Mouse (Mus musculus): ENCODE measurements around the gene Enthd1. TPM values are rescaled to one million over a fixed set of nuclear protein-coding genes. Genes with fewer than 3 reads are reported as not detected.

Enthd1 gene
- total RNA-seq (2014; fragmentation: Nextera tagmentation) (not detected in 2 replicates), total RNA-seq (2017) (0.12 and 0.16 TPM in 2 replicates), polyA plus RNA-seq (2012) (not detected in 2 replicates)

DNA sequence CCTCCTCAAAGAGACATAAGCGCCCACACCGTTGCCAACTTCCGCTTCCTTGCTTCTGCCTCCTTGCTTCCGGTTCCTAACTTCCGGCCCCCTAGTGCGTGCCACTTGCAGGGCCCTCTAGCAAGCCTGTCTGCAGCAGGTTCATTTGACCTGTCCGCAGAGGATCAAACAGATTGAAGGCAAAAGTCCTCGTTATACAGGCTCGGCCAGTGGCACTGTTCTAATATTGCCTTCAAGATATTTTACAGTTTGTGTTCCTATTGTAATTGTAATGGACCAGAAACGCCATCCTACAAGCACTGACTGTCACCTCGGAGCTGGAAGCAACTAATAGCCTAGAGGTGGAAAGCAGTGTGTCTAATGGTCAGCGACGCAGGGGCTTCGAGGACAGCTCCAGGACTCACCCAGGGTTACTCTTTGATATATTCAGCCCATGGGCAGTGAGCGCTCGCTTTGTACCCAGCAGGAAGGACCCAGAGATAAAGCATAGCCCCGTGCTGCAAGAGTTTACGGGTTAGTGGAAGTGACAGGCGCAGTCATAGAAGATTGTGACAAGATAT is at the start of gene Enthd1:
Gene Enthd1 (minus strand): TSS at position 51 of the 560 bp plus-strand sequence.
- Histone ChIP-seq H3K27me3 (ENCODE audit: insufficient read depth, low read length) (peaks cover 14% of the 10 kb centered on the region), H3K4me3 (ENCODE audit: low read depth, low read length) (no peak within 1 kb of the TSS), H3K9me3 (replicated peaks) (no peaks in the 10 kb centered on the region), H3K36me3 (replicated peaks) (no peaks in the 10 kb centered on the region), H3K4me1 (ENCODE audit: insufficient read depth, low read depth, low read length) (no peaks in the 10 kb centered on the region)
- no peak for TF ChIP-seq CTCF (IDR thresholded peaks at IDR 0.05; ENCODE audit: low read depth, low read length)
- no peak for TF ChIP-seq GATA1 (IDR thresholded peaks at IDR 0.05; ENCODE audit: borderline replicate concordance, low read length)
- TF ChIP-seq GATA2 (IDR thresholded peaks at IDR 0.05; ENCODE audit: borderline replicate concordance, low read depth, low read length) = no peak
- TF ChIP-seq POLR2AphosphoS5 (IDR thresholded peaks at IDR 0.05; ENCODE audit: insufficient replicate concordance, low read depth, low read length) = no peak
- no peak for DNase-seq (ENCODE audit: low spot score)
- no peak for ATAC-seq (ENCODE audit: extremely low read depth, insufficient number of reproducible peaks, low FRiP score, poor library complexity, severe bottlenecking)

DNA sequence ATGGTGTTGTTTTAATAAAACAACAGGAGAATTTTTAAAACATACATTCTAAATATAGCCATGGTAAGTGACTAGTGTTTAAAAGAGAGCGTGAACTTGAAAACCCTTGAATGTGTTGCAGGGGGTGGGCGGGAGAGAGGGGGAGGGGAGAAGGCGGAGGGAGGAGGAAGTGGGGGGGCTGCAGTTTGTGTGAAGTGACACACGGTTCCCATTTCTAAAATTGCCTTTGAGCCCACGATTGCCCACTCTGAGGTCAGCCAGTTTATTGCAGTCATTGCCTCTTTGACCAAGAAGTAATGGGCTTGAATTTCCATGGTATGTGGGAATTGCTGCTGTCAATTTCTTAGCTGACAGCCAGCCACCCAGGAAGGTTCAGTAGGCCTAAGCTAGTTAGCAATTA is 48.9 kb upstream of the Enthd1 start:
- ATAC-seq (ENCODE audit: extremely low read depth, insufficient number of reproducible peaks, low FRiP score, poor library complexity, severe bottlenecking) = no peak
- no peak for TF ChIP-seq GATA1 (IDR thresholded peaks at IDR 0.05; ENCODE audit: borderline replicate concordance, low read length)
- TF ChIP-seq TAL1 (conservative IDR thresholded peaks at IDR 0.05; ENCODE audit: low read depth, low read length) = no peak
- TF ChIP-seq POLR2AphosphoS5 (IDR thresholded peaks at IDR 0.05; ENCODE audit: insufficient replicate concordance, low read depth, low read length) = no peak
- no peak for TF ChIP-seq CTCF (IDR thresholded peaks at IDR 0.05; ENCODE audit: low read depth, low read length)
- TF ChIP-seq GATA2 (IDR thresholded peaks at IDR 0.05; ENCODE audit: borderline replicate concordance, low read depth, low read length) = no peak
- H3K4me3 ChIP-seq (ENCODE audit: low read depth, low read length) = no peak overlapping the region
- H3K9me3 ChIP-seq (replicated peaks) = no peaks in the 10 kb centered on the region
- peaks cover 42% of the 10 kb centered on the region for H3K27me3 ChIP-seq (ENCODE audit: insufficient read depth, low read length)
- H3K36me3 ChIP-seq (replicated peaks) = no peaks in the 10 kb centered on the region
- H3K4me1 ChIP-seq (ENCODE audit: insufficient read depth, low read depth, low read length) = peaks cover 6% of the 10 kb centered on the region; the same call in 1 of the 2 replicates
- no peak for DNase-seq (ENCODE audit: low spot score)

DNA sequence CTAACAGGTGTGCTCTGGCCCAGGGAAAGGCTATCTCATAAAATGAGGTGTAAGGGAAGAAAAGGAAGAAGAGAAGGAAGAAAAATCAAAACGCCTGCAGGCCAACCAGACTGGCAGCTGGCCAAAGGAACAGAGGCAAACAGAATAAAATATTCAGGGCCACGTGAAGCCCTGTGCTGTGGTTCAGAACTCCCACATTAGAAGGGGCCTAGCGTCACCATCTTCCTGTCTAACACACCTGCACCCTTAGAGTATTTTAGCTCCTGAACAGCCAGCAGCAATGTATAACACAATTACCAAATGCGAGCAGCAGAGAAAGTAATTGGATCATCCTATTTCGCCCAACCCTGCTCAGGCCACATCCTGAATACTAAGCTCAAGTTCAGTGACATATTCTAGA is 46.5 kb upstream of the Enthd1 start:
- DNase-seq (ENCODE audit: low spot score) (no peak), ATAC-seq (ENCODE audit: extremely low read depth, insufficient number of reproducible peaks, low FRiP score, poor library complexity, severe bottlenecking) (no peak)
- no peak overlapping the region for H3K4me3 ChIP-seq (ENCODE audit: low read depth, low read length)
- no peak for TF ChIP-seq CTCF (IDR thresholded peaks at IDR 0.05; ENCODE audit: low read depth, low read length)
- TF ChIP-seq GATA1 (IDR thresholded peaks at IDR 0.05; ENCODE audit: borderline replicate concordance, low read length) = no peak
- no peak for TF ChIP-seq POLR2AphosphoS5 (IDR thresholded peaks at IDR 0.05; ENCODE audit: insufficient replicate concordance, low read depth, low read length)
- H3K36me3 ChIP-seq (replicated peaks) = no peaks in the 10 kb centered on the region
- peaks cover 42% of the 10 kb centered on the region for H3K27me3 ChIP-seq (ENCODE audit: insufficient read depth, low read length)
- H3K9me3 ChIP-seq (replicated peaks) = no peaks in the 10 kb centered on the region
- peaks cover 2% of the 10 kb centered on the region; the same call in 1 of the 2 replicates for H3K4me1 ChIP-seq (ENCODE audit: insufficient read depth, low read depth, low read length)

DNA sequence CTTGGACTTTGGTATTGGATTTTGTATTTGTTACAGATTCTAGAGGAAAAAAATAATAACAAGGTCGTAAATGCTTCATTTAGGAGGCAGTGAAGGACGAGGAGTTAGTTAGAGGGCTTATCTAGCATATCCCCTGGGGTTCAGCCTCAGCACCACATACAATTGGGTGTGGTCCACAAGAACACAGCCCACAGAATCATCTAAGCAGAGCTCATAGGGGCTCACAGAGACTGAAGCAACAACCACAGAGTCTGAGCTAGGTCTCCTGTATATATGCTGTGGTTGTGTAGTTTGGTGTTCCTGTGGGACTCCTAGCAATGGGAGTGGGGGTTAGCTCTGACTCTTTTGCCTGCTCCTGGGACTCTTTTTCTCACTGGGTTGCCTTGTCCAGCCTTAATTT is 45.4 kb upstream of the Enthd1 start:
- no peak for ATAC-seq (ENCODE audit: extremely low read depth, insufficient number of reproducible peaks, low FRiP score, poor library complexity, severe bottlenecking)
- Histone ChIP-seq H3K36me3 (replicated peaks) (no peaks in the 10 kb centered on the region), H3K4me1 (ENCODE audit: insufficient read depth, low read depth, low read length) (peaks cover under 1% of the 10 kb centered on the region; the same call in 1 of the 2 replicates), H3K27me3 (ENCODE audit: insufficient read depth, low read length) (peaks cover 45% of the 10 kb centered on the region), H3K4me3 (ENCODE audit: low read depth, low read length) (no peak overlapping the region), H3K9me3 (replicated peaks) (no peaks in the 10 kb centered on the region)
- no peak for DNase-seq (ENCODE audit: low spot score)
- TF ChIP-seq GATA2 (IDR thresholded peaks at IDR 0.05; ENCODE audit: borderline replicate concordance, low read depth, low read length) (no peak), POLR2AphosphoS5 (IDR thresholded peaks at IDR 0.05; ENCODE audit: insufficient replicate concordance, low read depth, low read length) (no peak), CTCF (IDR thresholded peaks at IDR 0.05; ENCODE audit: low read depth, low read length) (no peak), GATA1 (IDR thresholded peaks at IDR 0.05; ENCODE audit: borderline replicate concordance, low read length) (no peak), TAL1 (conservative IDR thresholded peaks at IDR 0.05; ENCODE audit: low read depth, low read length) (no peak)

DNA sequence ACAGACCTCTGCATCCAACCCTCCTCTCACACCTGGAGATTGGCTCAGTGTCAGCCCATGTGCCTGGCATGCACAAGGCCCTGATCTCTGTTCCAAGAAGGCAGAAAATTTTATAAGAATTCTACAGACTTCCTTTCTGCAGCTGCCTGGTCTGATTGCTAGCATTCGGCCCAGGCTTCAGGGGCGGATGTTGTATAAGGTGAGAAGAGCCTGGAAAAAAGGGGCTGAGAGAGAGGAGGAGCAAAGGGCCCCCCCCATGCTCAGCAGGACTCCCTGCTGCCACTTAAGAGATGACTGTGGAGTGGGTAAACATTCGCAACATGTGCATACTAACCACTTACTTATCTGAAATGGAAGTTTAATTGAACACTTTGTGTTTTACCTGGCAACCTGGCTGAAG is 43.0 kb upstream of the Enthd1 start:
- ATAC-seq (ENCODE audit: extremely low read depth, insufficient number of reproducible peaks, low FRiP score, poor library complexity, severe bottlenecking) = no peak
- Histone ChIP-seq H3K4me3 (ENCODE audit: low read depth, low read length) (no peak overlapping the region), H3K36me3 (replicated peaks) (no peaks in the 10 kb centered on the region), H3K9me3 (replicated peaks) (no peaks in the 10 kb centered on the region), H3K4me1 (ENCODE audit: insufficient read depth, low read depth, low read length) (no peaks in the 10 kb centered on the region), H3K27me3 (ENCODE audit: insufficient read depth, low read length) (peaks cover 39% of the 10 kb centered on the region)
- TF ChIP-seq TAL1 (conservative IDR thresholded peaks at IDR 0.05; ENCODE audit: low read depth, low read length) (no peak), CTCF (IDR thresholded peaks at IDR 0.05; ENCODE audit: low read depth, low read length) (no peak), POLR2AphosphoS5 (IDR thresholded peaks at IDR 0.05; ENCODE audit: insufficient replicate concordance, low read depth, low read length) (no peak), GATA2 (IDR thresholded peaks at IDR 0.05; ENCODE audit: borderline replicate concordance, low read depth, low read length) (no peak), GATA1 (IDR thresholded peaks at IDR 0.05; ENCODE audit: borderline replicate concordance, low read length) (no peak)
- DNase-seq (ENCODE audit: low spot score) = no peak

DNA sequence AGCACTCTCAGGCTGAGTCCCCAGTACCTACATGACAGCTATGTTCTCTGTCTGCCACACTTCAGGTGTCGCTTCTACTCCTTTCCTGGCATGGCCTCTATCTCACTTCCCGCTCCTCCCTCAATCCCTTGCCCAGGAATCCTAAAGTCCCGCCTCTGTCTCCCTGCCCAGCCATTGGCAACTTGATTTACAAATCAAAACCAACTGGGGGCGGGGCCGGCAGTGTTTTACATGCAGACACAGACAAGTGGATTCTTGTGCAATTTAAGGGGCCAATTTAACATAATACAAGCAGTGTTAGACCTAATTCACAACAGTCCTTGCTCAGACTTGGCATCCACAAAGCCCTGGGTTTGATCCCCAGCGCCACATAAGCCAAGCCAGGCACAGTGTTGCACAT is 39.1 kb upstream of the Enthd1 start:
- ATAC-seq (ENCODE audit: extremely low read depth, insufficient number of reproducible peaks, low FRiP score, poor library complexity, severe bottlenecking) (no peak), DNase-seq (ENCODE audit: low spot score) (no peak)
- no peaks in the 10 kb centered on the region for H3K4me1 ChIP-seq (ENCODE audit: insufficient read depth, low read depth, low read length)
- no peaks in the 10 kb centered on the region for H3K9me3 ChIP-seq (replicated peaks)
- peaks cover 51% of the 10 kb centered on the region for H3K27me3 ChIP-seq (ENCODE audit: insufficient read depth, low read length)
- no peaks in the 10 kb centered on the region for H3K36me3 ChIP-seq (replicated peaks)
- no peak overlapping the region for H3K4me3 ChIP-seq (ENCODE audit: low read depth, low read length)
- TF ChIP-seq POLR2AphosphoS5 (IDR thresholded peaks at IDR 0.05; ENCODE audit: insufficient replicate concordance, low read depth, low read length) = no peak
- no peak for TF ChIP-seq GATA1 (IDR thresholded peaks at IDR 0.05; ENCODE audit: borderline replicate concordance, low read length)
- TF ChIP-seq GATA2 (IDR thresholded peaks at IDR 0.05; ENCODE audit: borderline replicate concordance, low read depth, low read length) = no peak
- TF ChIP-seq CTCF (IDR thresholded peaks at IDR 0.05; ENCODE audit: low read depth, low read length) = no peak
- TF ChIP-seq TAL1 (conservative IDR thresholded peaks at IDR 0.05; ENCODE audit: low read depth, low read length) = no peak
